Mouse (Mus musculus) forebrain, postnatal 0 days (tissue): ENCODE results near the gene Krtcap2. TPM values are rescaled to one million over a fixed set of nuclear protein-coding genes. Genes with fewer than 3 reads are reported as not detected.

Source experiments
- ATAC-seq: fragments of 200-750 bp; cut with Nextera tagmentation; 2 replicates; pipeline ENCODE4 v1.8.0; 2017; ENCODE audit warnings: mild to moderate bottlenecking, moderate library complexity
- DNase-seq: peaks from one replicate; pipeline ENCODE4 v3.0.0-alpha.2; 2015
- H3K27ac ChIP-seq: fragments of 300-500 bp; sonication (generic); 2 replicates; pipeline ENCODE4 v1.5.1; 2014; ENCODE audit warnings: low read depth, mild to moderate bottlenecking, antibody characterized with exemption, low read length, moderate library complexity, mixed read lengths
- H3K27me3 ChIP-seq: fragments of 300-500 bp; sonication (generic); 2 replicates; pipeline ENCODE4 v1.6.1; 2014; ENCODE audit warnings: mild to moderate bottlenecking, low read length, mixed read lengths; ENCODE audit not compliant: insufficient read depth
- H3K36me3 ChIP-seq: fragments of 300-500 bp; sonication (generic); 2 replicates; pipeline ENCODE4 v1.6.1; 2014; ENCODE audit warnings: mild to moderate bottlenecking, moderate library complexity; ENCODE audit not compliant: insufficient read depth
- H3K4me1 ChIP-seq: fragments of 300-500 bp; sonication (generic); 2 replicates; pipeline ENCODE4 v1.6.1; 2014; ENCODE audit warnings: antibody characterized with exemption; ENCODE audit not compliant: insufficient read depth
- H3K4me2 ChIP-seq: fragments of 300-500 bp; sonication (generic); 2 replicates; pipeline ENCODE4 v1.6.1; 2014; ENCODE audit warnings: low read depth, mild to moderate bottlenecking, moderate library complexity
- H3K4me3 ChIP-seq: fragments of 300-500 bp; sonication (generic); 2 replicates; pipeline ENCODE4 v1.5.1; 2014; ENCODE audit warnings: low read depth, low read length, mixed read lengths
- H3K9ac ChIP-seq: fragments of 300-500 bp; sonication (generic); 2 replicates; pipeline ENCODE4 v1.6.1; 2014; ENCODE audit warnings: mild to moderate bottlenecking
- H3K9me3 ChIP-seq: fragments of 300-500 bp; sonication (generic); 2 replicates; pipeline ENCODE4 v1.6.1; 2016; ENCODE audit warnings: low read length
- CTCF ChIP-seq: sonication (generic); IDR thresholded peaks from 2 replicates; pipeline ENCODE4 v1.5.1; 2016; ENCODE audit warnings: antibody characterized with exemption, control low read depth, low read depth
- WGBS: fragments of 180-500 bp; shearing (Covaris S2); extraction: QIAGEN DNeasy Blood & Tissue Kit; methylation state at CpG from one replicate; pipeline ENCODE4 v1.1.7; 2014; 5-methylcytosine and 5-hydroxymethylcytosine counted together
- polyA plus RNA-seq: library from polyadenylated mRNA; unstranded; fragments of >200 nt; fragmentation: Nextera tagmentation; extraction: Ambion mirVana; gene quantifications from 2 replicates; pipeline ENCODE4 v1.2.1, GENCODE M21; 2015
- total RNA-seq: library from RNA; depleted of rRNA; stranded (reverse); fragments of >200 nt; gene quantifications from 2 replicates; pipeline ENCODE4 v1.2.3, GENCODE M21; 2014

The Krtcap2 gene
- total and polyA plus RNA-seq, 2 experiments from 2014 or later = 67.0 to 221 TPM

GRCm38 (mm10) chr3:89206695-89207094 lies 39.1 kb upstream of the Krtcap2 start:
- Histone ChIP-seq H3K27ac (no peak overlapping the region), H3K36me3 (peaks cover 52% of the 10 kb centered on the region), H3K27me3 (no peaks in the 10 kb centered on the region), H3K4me3 (no peak overlapping the region), H3K9ac (no peak overlapping the region), H3K4me1 (peaks cover 4% of the 10 kb centered on the region), H3K4me2 (no peak overlapping the region), H3K9me3 (no peaks in the 10 kb centered on the region)
- no peak for TF ChIP-seq CTCF
- 92% methylated on average over 2 of the region's 2 CpGs for WGBS
- no peak for DNase-seq
- ATAC-seq = no peak

- no peak for ATAC-seq
- WGBS = 94% methylated on average over 13 of the region's 13 CpGs
- H3K36me3 ChIP-seq = peaks cover 52% of the 10 kb centered on the region
- H3K9ac ChIP-seq = no peak overlapping the region
- no peaks in the 10 kb centered on the region for H3K9me3 ChIP-seq
- no peak for DNase-seq
- no peak overlapping the region for H3K4me3 ChIP-seq
- TF ChIP-seq CTCF = no peak
- H3K27me3 ChIP-seq = no peaks in the 10 kb centered on the region
- no peak overlapping the region for H3K4me2 ChIP-seq
- H3K27ac ChIP-seq = no peak overlapping the region
- peaks cover 9% of the 10 kb centered on the region for H3K4me1 ChIP-seq
Observed at GRCm38 (mm10) chr3:89208075-89208657, 37.6 kb upstream of the Krtcap2 start.

- no peaks in the 10 kb centered on the region for H3K27me3 ChIP-seq
- no peak overlapping the region for H3K4me3 ChIP-seq
- H3K4me2 ChIP-seq = no peak overlapping the region
- 83% methylated on average over 6 of the region's 6 CpGs for WGBS
- ATAC-seq = no peak
- H3K9me3 ChIP-seq = no peaks in the 10 kb centered on the region
- no peak overlapping the region for H3K27ac ChIP-seq
- peaks cover 52% of the 10 kb centered on the region for H3K36me3 ChIP-seq
- H3K9ac ChIP-seq = no peak overlapping the region
- no peak for DNase-seq
- H3K4me1 ChIP-seq = peaks cover 8% of the 10 kb centered on the region
- TF ChIP-seq CTCF = no peak
Observed at GRCm38 (mm10) chr3:89208736-89209135, 37.0 kb upstream of the Krtcap2 start.

DNA sequence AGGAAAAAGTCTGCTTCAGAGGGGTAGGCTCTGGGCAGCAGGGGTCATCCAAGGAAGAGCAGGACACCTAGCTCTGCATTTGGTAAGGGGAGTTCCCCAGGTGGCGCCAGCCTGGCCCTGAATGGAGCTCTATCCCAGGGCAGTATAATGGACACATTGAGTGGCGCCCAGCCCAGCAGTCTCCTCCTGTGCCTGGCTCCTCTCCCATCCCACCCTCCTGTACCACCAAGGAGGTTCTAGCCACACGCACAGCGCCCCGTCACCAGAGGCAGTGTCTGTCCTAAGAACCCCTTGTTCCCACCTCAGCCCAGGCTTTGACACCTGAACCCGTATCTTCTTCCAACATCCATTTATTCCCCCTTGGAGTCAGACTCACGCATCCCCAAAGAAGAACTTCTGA lies 36.0 kb upstream of the Krtcap2 start:
- H3K36me3 ChIP-seq = peaks cover 45% of the 10 kb centered on the region
- peaks cover 8% of the 10 kb centered on the region for H3K4me1 ChIP-seq
- H3K27ac ChIP-seq = no peak overlapping the region
- H3K9me3 ChIP-seq = no peaks in the 10 kb centered on the region
- 87% methylated on average over 7 of the region's 7 CpGs for WGBS
- H3K4me2 ChIP-seq = no peak overlapping the region
- no peak overlapping the region for H3K4me3 ChIP-seq
- no peak for DNase-seq
- no peaks in the 10 kb centered on the region for H3K27me3 ChIP-seq
- no peak overlapping the region for H3K9ac ChIP-seq
- ATAC-seq = no peak
- TF ChIP-seq CTCF = no peak

DNA sequence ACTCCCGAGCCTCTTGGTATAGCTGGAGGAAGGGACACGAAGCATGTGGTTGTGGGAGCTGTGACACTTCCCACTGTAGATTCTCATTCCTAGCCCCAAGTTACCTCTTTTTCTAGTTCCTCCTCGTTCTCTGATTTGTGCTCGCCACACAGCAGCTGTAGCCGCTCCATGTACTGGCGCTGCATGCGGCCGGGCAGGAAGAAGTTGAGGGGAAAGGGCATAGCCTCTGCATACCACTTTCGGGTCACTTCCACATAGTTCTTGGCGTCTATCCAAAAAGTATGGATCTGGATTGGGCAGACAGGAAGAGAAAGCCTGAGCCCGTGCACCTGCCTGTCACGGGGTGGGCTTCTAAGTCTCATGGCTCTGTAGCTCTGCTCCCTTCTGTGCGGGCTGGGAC lies 35.6 kb upstream of the Krtcap2 start:
- H3K9ac ChIP-seq = no peak overlapping the region
- ATAC-seq (no peak), DNase-seq (no peak)
- no peak overlapping the region for H3K27ac ChIP-seq
- TF ChIP-seq CTCF = no peak
- H3K4me1 ChIP-seq = peaks cover 8% of the 10 kb centered on the region
- no peaks in the 10 kb centered on the region for H3K9me3 ChIP-seq
- H3K36me3 ChIP-seq = peaks cover 42% of the 10 kb centered on the region
- 83% methylated on average over 13 of the region's 13 CpGs for WGBS
- no peaks in the 10 kb centered on the region for H3K27me3 ChIP-seq
- no peak overlapping the region for H3K4me2 ChIP-seq
- H3K4me3 ChIP-seq = no peak overlapping the region

- Histone ChIP-seq H3K4me1 (peaks cover 8% of the 10 kb centered on the region), H3K4me2 (no peak overlapping the region), H3K27ac (no peak overlapping the region), H3K4me3 (no peak overlapping the region), H3K36me3 (peaks cover 41% of the 10 kb centered on the region), H3K9ac (no peak overlapping the region), H3K9me3 (no peaks in the 10 kb centered on the region), H3K27me3 (no peaks in the 10 kb centered on the region)
- ATAC-seq (no peak), DNase-seq (no peak)
- TF ChIP-seq CTCF = no peak
- WGBS = 85% methylated on average over 7 of the region's 7 CpGs
Observed at GRCm38 (mm10) chr3:89210731-89211130, 35.0 kb upstream of the Krtcap2 start.

DNA sequence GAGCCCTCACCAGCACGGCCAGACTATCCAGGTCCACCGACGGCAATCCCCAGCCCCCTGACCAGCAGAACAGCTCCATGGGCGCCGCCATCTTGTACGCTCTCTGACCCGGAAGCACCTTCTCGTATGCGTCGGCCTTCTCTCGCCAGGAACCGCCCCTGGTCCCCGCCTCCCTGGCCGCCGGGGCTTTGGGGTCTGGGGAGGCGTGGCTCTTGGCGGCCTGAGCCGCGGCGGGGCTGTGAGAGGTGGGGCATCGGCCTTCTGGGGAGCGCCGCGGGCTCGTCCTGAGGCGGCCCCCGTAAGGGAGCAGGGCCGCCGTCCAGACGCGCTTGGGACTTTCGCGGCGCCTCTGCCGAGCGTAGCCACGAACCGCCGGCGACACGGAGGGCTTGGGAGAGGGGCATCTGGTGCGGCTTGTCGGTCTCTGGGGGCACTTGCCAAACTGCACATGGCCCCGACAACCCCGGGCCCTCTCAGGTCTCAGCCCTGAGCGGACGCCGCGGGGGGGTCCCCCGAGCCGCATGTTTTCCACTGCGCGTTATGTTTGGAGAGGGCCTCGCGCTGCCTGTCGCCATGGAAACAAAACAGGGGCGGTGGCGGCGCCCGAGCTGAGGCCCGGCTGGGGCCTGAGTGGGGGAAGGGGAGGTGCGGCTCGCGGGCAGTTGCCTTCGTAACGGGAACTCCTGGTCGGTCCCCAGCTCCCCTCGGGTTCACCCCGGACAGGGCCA lies 31.8 kb upstream of the Krtcap2 start:
- H3K27ac ChIP-seq = peak overlapping the region; percentile 97
- WGBS = 2% methylated on average over 68 of the region's 69 CpGs
- H3K27me3 ChIP-seq = no peaks in the 10 kb centered on the region
- no peak for TF ChIP-seq CTCF
- H3K9ac ChIP-seq = peak overlapping the region; percentile 86
- no peaks in the 10 kb centered on the region for H3K9me3 ChIP-seq
- H3K4me2 ChIP-seq = peak overlapping the region; percentile 84
- DNase-seq = peak; percentile 94
- H3K4me1 ChIP-seq = peaks cover 8% of the 10 kb centered on the region
- H3K4me3 ChIP-seq = peak overlapping the region; percentile 79
- H3K36me3 ChIP-seq = peaks cover 16% of the 10 kb centered on the region
- ATAC-seq = peak; percentile 89
